Mouse (Mus musculus): ENCODE data around the gene Lgr4. TPM values are rescaled to one million over a fixed set of nuclear protein-coding genes. Genes with fewer than 3 reads are reported as not detected.

The Lgr4 gene
- polyA plus RNA-seq, 1 experiment from 2014 or later, result 14.6 TPM

DNA sequence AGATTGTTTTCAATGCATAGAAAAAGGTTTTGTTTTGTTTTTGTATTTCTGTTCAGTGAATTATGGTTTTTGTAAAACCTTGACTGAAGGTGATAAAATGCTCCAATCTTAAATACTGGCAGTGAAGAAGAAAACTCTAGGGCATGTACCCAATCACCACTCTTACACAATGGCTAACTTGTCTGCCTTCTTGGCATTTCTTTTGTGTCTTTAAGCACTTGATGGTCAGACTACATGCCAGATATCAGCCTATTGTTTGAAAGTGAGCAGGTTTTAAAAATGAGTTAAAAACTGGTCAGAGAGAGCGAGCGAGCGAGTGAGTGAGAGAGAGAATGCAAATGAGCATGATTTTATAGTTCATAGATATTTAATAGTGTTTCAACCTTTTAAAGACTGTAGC is 6.5 kb downstream of the Lgr4 start:
- 92% methylated on average over 3 of the region's 3 CpGs for WGBS
- Histone ChIP-seq H3K4me1 (peaks cover 36% of the 10 kb centered on the region), H3K27me3 (replicated peaks; ENCODE audit: low read depth, poor library complexity, severe bottlenecking) (no peaks in the 10 kb centered on the region), H3K27ac (replicated peaks) (no peak overlapping the region), H3K9me3 (no peaks in the 10 kb centered on the region), H3K4me3 (no peak overlapping the region), H3K36me3 (replicated peaks) (peaks cover 11% of the 10 kb centered on the region)
- DNase-seq (ENCODE audit: low spot score), result no peak

DNA sequence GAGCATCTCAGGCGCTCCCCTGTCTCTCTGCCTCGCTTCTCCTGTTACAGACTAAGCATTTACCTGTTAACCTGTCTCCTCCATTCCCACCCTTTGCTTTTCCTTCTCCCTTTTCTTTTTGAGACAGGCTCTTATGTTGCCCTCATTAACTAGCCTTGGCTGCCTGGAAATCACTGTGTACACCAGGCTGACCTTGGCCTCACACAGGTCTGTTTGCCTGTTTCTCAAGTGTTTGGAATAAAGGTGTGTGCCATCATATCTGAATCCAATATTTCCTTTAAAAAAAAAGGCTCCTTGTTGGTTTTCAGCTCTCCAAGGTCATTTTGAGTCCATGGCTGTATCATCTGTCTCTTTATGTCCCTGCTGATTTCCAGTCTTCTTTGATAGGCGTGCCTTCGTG is 9.5 kb downstream of the Lgr4 start:
- Histone ChIP-seq H3K4me1 (peaks cover 22% of the 10 kb centered on the region), H3K4me3 (no peak overlapping the region), H3K36me3 (replicated peaks) (peaks cover 15% of the 10 kb centered on the region), H3K27me3 (replicated peaks; ENCODE audit: low read depth, poor library complexity, severe bottlenecking) (no peaks in the 10 kb centered on the region), H3K27ac (replicated peaks) (no peak overlapping the region), H3K9me3 (no peaks in the 10 kb centered on the region)
- no peak for DNase-seq (ENCODE audit: low spot score)
- 89% methylated on average over 4 of the region's 4 CpGs for WGBS

DNA sequence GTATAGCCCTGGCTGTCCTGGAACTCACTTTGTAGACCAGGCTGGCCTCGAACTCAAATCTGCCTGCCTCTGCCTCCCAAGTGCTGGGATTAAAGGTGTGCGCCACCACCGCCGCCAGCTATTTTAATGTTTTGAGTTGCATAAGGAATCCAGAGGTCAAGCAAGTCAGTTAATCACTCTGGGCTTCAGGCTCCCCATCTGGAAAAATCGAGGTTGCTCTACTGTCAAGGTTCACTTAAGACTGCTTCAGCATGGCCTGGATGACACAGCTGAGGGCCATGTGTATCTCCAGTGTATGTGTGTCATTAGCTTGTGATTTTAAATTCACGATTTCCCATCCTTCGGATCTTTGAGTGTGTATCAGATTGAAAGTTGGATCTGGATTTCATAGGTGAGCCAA is 10.0 kb downstream of the Lgr4 start:
- H3K27me3 ChIP-seq (replicated peaks; ENCODE audit: low read depth, poor library complexity, severe bottlenecking), result no peaks in the 10 kb centered on the region
- no peak for DNase-seq (ENCODE audit: low spot score)
- H3K36me3 ChIP-seq (replicated peaks), result peaks cover 15% of the 10 kb centered on the region
- peaks cover 27% of the 10 kb centered on the region for H3K4me1 ChIP-seq
- no peaks in the 10 kb centered on the region for H3K9me3 ChIP-seq
- no peak overlapping the region for H3K4me3 ChIP-seq
- H3K27ac ChIP-seq (replicated peaks), result no peak overlapping the region
- WGBS, result 86% methylated on average over 7 of the region's 7 CpGs

- Histone ChIP-seq H3K4me1 (peaks cover 31% of the 10 kb centered on the region), H3K36me3 (replicated peaks) (peaks cover 15% of the 10 kb centered on the region), H3K4me3 (no peak overlapping the region), H3K27ac (replicated peaks) (no peak overlapping the region), H3K9me3 (no peaks in the 10 kb centered on the region), H3K27me3 (replicated peaks; ENCODE audit: low read depth, poor library complexity, severe bottlenecking) (no peaks in the 10 kb centered on the region)
- DNase-seq (ENCODE audit: low spot score), result no peak
These were observed 10.4 kb downstream of the Lgr4 start for GRCm38 (mm10) chr2:109927876-109928275.

- Histone ChIP-seq H3K9me3 (no peaks in the 10 kb centered on the region), H3K4me3 (no peak overlapping the region), H3K4me1 (peaks cover 40% of the 10 kb centered on the region), H3K27me3 (replicated peaks; ENCODE audit: low read depth, poor library complexity, severe bottlenecking) (no peaks in the 10 kb centered on the region), H3K36me3 (replicated peaks) (peaks cover 15% of the 10 kb centered on the region), H3K27ac (replicated peaks) (no peak overlapping the region)
- no peak for DNase-seq (ENCODE audit: low spot score)
- 73% methylated on average over 4 of the region's 4 CpGs for WGBS
These were observed 11.3 kb downstream of the Lgr4 start for GRCm38 (mm10) chr2:109928791-109929190.

GRCm38 (mm10) chr2:109929256-109929655 is 11.8 kb downstream of the Lgr4 start:
- Histone ChIP-seq H3K27me3 (replicated peaks; ENCODE audit: low read depth, poor library complexity, severe bottlenecking) (no peaks in the 10 kb centered on the region), H3K9me3 (no peaks in the 10 kb centered on the region), H3K36me3 (replicated peaks) (peaks cover 15% of the 10 kb centered on the region), H3K27ac (replicated peaks) (peak overlapping the region; percentile 51), H3K4me3 (no peak overlapping the region), H3K4me1 (peaks cover 43% of the 10 kb centered on the region)
- DNase-seq (ENCODE audit: low spot score), result no peak
- 34% methylated on average over 3 of the region's 3 CpGs for WGBS

- WGBS, result 92% methylated on average over 5 of the region's 5 CpGs
- H3K4me1 ChIP-seq, result peaks cover 45% of the 10 kb centered on the region
- H3K36me3 ChIP-seq (replicated peaks), result peaks cover 19% of the 10 kb centered on the region
- H3K27ac ChIP-seq (replicated peaks), result no peak overlapping the region
- H3K9me3 ChIP-seq, result no peaks in the 10 kb centered on the region
- H3K27me3 ChIP-seq (replicated peaks; ENCODE audit: low read depth, poor library complexity, severe bottlenecking), result no peaks in the 10 kb centered on the region; the same call in 1 of the 2 replicates
- no peak for DNase-seq (ENCODE audit: low spot score)
- no peak overlapping the region for H3K4me3 ChIP-seq
These were observed 12.9 kb downstream of the Lgr4 start for GRCm38 (mm10) chr2:109930366-109930765.

DNA sequence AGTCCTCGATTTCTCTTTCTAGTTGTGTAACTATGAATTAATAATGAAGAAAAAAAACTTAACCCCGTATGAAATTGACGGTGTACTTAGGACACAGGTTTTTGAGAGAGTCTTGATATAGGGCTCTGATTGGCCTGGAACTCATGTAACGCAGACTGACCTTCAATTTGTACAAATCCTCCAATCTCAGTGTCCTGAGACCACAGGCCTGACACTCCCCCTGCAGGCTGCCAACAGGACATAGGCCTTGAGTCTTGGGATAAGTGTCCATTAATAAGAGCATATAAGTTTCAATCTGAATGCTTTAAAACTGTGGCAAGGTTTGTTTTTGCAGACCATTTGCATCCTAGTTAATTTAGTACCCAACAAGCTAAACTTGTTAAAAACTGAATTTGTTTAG is 13.3 kb downstream of the Lgr4 start:
- peaks cover 49% of the 10 kb centered on the region for H3K4me1 ChIP-seq
- no peaks in the 10 kb centered on the region for H3K9me3 ChIP-seq
- H3K27me3 ChIP-seq (replicated peaks; ENCODE audit: low read depth, poor library complexity, severe bottlenecking), result no peaks in the 10 kb centered on the region; the same call in 1 of the 2 replicates
- no peak overlapping the region for H3K4me3 ChIP-seq
- DNase-seq (ENCODE audit: low spot score), result no peak
- H3K36me3 ChIP-seq (replicated peaks), result peaks cover 16% of the 10 kb centered on the region
- no peak overlapping the region for H3K27ac ChIP-seq (replicated peaks)
- 91% methylated on average over 4 of the region's 4 CpGs for WGBS

GRCm38 (mm10) chr2:109931978-109932780 is 14.7 kb downstream of the Lgr4 start:
- no peaks in the 10 kb centered on the region for H3K9me3 ChIP-seq
- 23% methylated on average over 13 of the region's 13 CpGs for WGBS
- no peaks in the 10 kb centered on the region; the same call in 1 of the 2 replicates for H3K27me3 ChIP-seq (replicated peaks; ENCODE audit: low read depth, poor library complexity, severe bottlenecking)
- H3K36me3 ChIP-seq (replicated peaks), result peaks cover 8% of the 10 kb centered on the region
- DNase-seq (ENCODE audit: low spot score), result peak; percentile 52
- H3K4me1 ChIP-seq, result peaks cover 60% of the 10 kb centered on the region
- 0 out of 2 replicates have a peak overlapping the region, but pooled peaks have one; percentile 2 for H3K27ac ChIP-seq (replicated peaks)
- peak overlapping the region; percentile 8; the same call in 1 of the 2 replicates for H3K4me3 ChIP-seq

- no peaks in the 10 kb centered on the region; the same call in 1 of the 2 replicates for H3K27me3 ChIP-seq (replicated peaks; ENCODE audit: low read depth, poor library complexity, severe bottlenecking)
- no peak for DNase-seq (ENCODE audit: low spot score)
- no peak overlapping the region for H3K4me3 ChIP-seq
- 0 out of 2 replicates have a peak overlapping the region, but pooled peaks have one; percentile 19 for H3K27ac ChIP-seq (replicated peaks)
- no peaks in the 10 kb centered on the region for H3K9me3 ChIP-seq
- peaks cover 11% of the 10 kb centered on the region for H3K36me3 ChIP-seq (replicated peaks)
- WGBS, result 81% methylated on average over 3 of the region's 3 CpGs
- H3K4me1 ChIP-seq, result peaks cover 56% of the 10 kb centered on the region
These were observed 15.7 kb downstream of the Lgr4 start for GRCm38 (mm10) chr2:109933151-109933550.

DNA sequence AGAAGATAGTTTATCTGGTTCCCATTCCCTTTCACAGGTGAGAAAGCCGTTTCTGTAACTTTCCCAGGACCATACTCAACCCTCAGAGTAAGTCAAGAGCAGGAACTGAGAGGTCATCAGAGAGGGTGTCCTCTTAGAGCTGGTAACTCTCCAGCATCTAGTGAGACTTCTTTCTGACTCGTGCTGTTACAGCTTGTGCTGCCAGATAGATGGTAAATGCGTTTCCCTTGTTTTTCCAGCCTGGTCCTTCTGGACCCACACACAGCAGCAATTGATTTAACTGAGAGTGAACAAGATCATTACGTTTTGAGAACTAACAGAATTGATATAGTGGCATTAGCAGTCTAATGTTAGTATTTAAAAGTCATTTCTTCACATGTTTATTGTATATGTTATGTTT is 16.6 kb downstream of the Lgr4 start:
- Histone ChIP-seq H3K27ac (replicated peaks) (no peak overlapping the region), H3K4me3 (no peak overlapping the region), H3K36me3 (replicated peaks) (peaks cover 19% of the 10 kb centered on the region), H3K27me3 (replicated peaks; ENCODE audit: low read depth, poor library complexity, severe bottlenecking) (no peaks in the 10 kb centered on the region; the same call in 1 of the 2 replicates), H3K9me3 (no peaks in the 10 kb centered on the region), H3K4me1 (peaks cover 49% of the 10 kb centered on the region)
- DNase-seq (ENCODE audit: low spot score), result no peak
- WGBS, result 73% methylated on average over 4 of the region's 4 CpGs

GRCm38 (mm10) chr2:109935194-109935593 is 17.7 kb downstream of the Lgr4 start:
- no peak for DNase-seq (ENCODE audit: low spot score)
- no peak overlapping the region for H3K27ac ChIP-seq (replicated peaks)
- H3K4me1 ChIP-seq, result peaks cover 45% of the 10 kb centered on the region
- no peaks in the 10 kb centered on the region for H3K9me3 ChIP-seq
- H3K4me3 ChIP-seq, result no peak overlapping the region
- WGBS, result 88% methylated on average over 3 of the region's 3 CpGs
- H3K36me3 ChIP-seq (replicated peaks), result peaks cover 20% of the 10 kb centered on the region
- no peaks in the 10 kb centered on the region; the same call in 1 of the 2 replicates for H3K27me3 ChIP-seq (replicated peaks; ENCODE audit: low read depth, poor library complexity, severe bottlenecking)

- WGBS, result 73% methylated on average over 11 of the region's 11 CpGs
- Histone ChIP-seq H3K4me1 (peaks cover 45% of the 10 kb centered on the region), H3K9me3 (no peaks in the 10 kb centered on the region), H3K27ac (replicated peaks) (no peak overlapping the region), H3K27me3 (replicated peaks; ENCODE audit: low read depth, poor library complexity, severe bottlenecking) (no peaks in the 10 kb centered on the region; the same call in 1 of the 2 replicates), H3K36me3 (replicated peaks) (peaks cover 16% of the 10 kb centered on the region), H3K4me3 (no peak overlapping the region)
- no peak for DNase-seq (ENCODE audit: low spot score)
These were observed 18.4 kb downstream of the Lgr4 start for GRCm38 (mm10) chr2:109935754-109936409.
